Mouse (Mus musculus) lung, postnatal 0 days (tissue): ENCODE data around the gene Gm27029. TPM values are rescaled to one million over a fixed set of nuclear protein-coding genes. Genes with fewer than 3 reads are reported as not detected.

Experiments used
- ATAC-seq: fragments of 200-750 bp; cut with Nextera tagmentation; 2 replicates; pipeline ENCODE4 v1.8.0; 2017; ENCODE audit warnings: moderate library complexity
- DNase-seq: peaks from one replicate; pipeline ENCODE4 v3.0.0-alpha.2; 2016; ENCODE audit warnings: low spot score
- H3K27ac ChIP-seq: fragments of 300-500 bp; sonication (generic); 2 replicates; pipeline ENCODE4 v1.5.1; 2014; ENCODE audit warnings: antibody characterized with exemption, mild to moderate bottlenecking, low read length, mixed read lengths
- H3K27me3 ChIP-seq: fragments of 300-500 bp; sonication (generic); replicated peaks from 2 replicates; pipeline ENCODE4 v1.6.1; 2014; ENCODE audit warnings: low read length, mixed read lengths; ENCODE audit not compliant: insufficient read depth
- H3K36me3 ChIP-seq: fragments of 300-500 bp; sonication (generic); 2 replicates; pipeline ENCODE4 v1.6.1; 2014; ENCODE audit warnings: low read length, mixed read lengths; ENCODE audit not compliant: insufficient read depth
- H3K4me1 ChIP-seq: fragments of 300-500 bp; sonication (generic); 2 replicates; pipeline ENCODE4 v1.6.1; 2014; ENCODE audit warnings: antibody characterized with exemption, low read depth, low read length, mixed read lengths; ENCODE audit not compliant: insufficient read depth
- H3K4me2 ChIP-seq: fragments of 300-500 bp; sonication (generic); replicated peaks from 2 replicates; pipeline ENCODE4 v1.6.1; 2014; ENCODE audit warnings: low read depth, mild to moderate bottlenecking, low read length, moderate library complexity, mixed read lengths
- H3K4me3 ChIP-seq: fragments of 300-500 bp; sonication (generic); 2 replicates; pipeline ENCODE4 v1.5.1; 2014; ENCODE audit warnings: low read depth, low read length
- H3K9ac ChIP-seq: fragments of 300-500 bp; sonication (generic); replicated peaks from 2 replicates; pipeline ENCODE4 v1.6.1; 2014; ENCODE audit warnings: low read depth, mild to moderate bottlenecking
- H3K9me3 ChIP-seq: fragments of 300-500 bp; sonication (generic); 2 replicates; pipeline ENCODE4 v1.6.1; 2016; ENCODE audit warnings: low read length, mixed read lengths
- CTCF ChIP-seq: IDR thresholded peaks from 2 replicates; pipeline ENCODE4 v1.5.1; 2016; ENCODE audit warnings: antibody characterized with exemption, mild to moderate bottlenecking
- EP300 ChIP-seq: IDR thresholded peaks from 2 replicates; pipeline ENCODE4 v1.6.1; 2016; ENCODE audit warnings: antibody characterized with exemption, mild to moderate bottlenecking, control low read depth
- WGBS: fragments of 180-500 bp; shearing (Covaris S2); extraction: QIAGEN DNeasy Blood & Tissue Kit; methylation state at CpG from one replicate; pipeline ENCODE4 v1.1.7; 2014; 5-methylcytosine and 5-hydroxymethylcytosine counted together
- polyA plus RNA-seq: library from polyadenylated mRNA; unstranded; fragments of >200 nt; fragmentation: Nextera tagmentation; extraction: Ambion mirVana; gene quantifications from 2 replicates; pipeline ENCODE4 v1.2.1, GENCODE M21; 2015

Gene Gm27029
- polyA plus RNA-seq, 1 experiment from 2014 or later = 2.6 TPM

GRCm38 (mm10) chr11:101465101-101465868 lies 40.7 kb upstream of the Gm27029 start:
- peak; percentile 56 for TF ChIP-seq CTCF
- 0 out of 2 replicates have a peak, but pooled peaks have one; percentile 32 for TF ChIP-seq EP300
- Histone ChIP-seq H3K4me2 (peak overlapping the region; percentile 72), H3K27ac (peak overlapping the region; percentile 87), H3K9ac (peak overlapping the region; percentile 69), H3K4me3 (peak overlapping the region; percentile 84), H3K27me3 (no peaks in the 10 kb centered on the region), H3K4me1 (peaks cover 10% of the 10 kb centered on the region; the same call in 1 of the 2 replicates), H3K36me3 (peaks cover 13% of the 10 kb centered on the region), H3K9me3 (no peaks in the 10 kb centered on the region)
- DNase-seq (peak; percentile 81), ATAC-seq (peak; percentile 62)
- under 1% methylated on average over 50 of the region's 51 CpGs for WGBS

GRCm38 (mm10) chr11:101464211-101465100 lies 39.9 kb upstream of the Gm27029 start, which contains the start of gene Rnd2:
Rnd2 (plus strand) TSS chr11:101464999.
- H3K4me3 ChIP-seq = peak within 1 kb of the TSS; percentile 84
- WGBS = 7% methylated on average over 12 of the region's 12 CpGs
- DNase-seq = peak; percentile 78
- no peaks in the 10 kb centered on the region for H3K9me3 ChIP-seq
- TF ChIP-seq EP300 = peak; percentile 86
- TF ChIP-seq CTCF = no peak; the same call in 1 of the 2 replicates
- no peaks in the 10 kb centered on the region for H3K27me3 ChIP-seq
- peak; percentile 27 for ATAC-seq
- peaks cover 10% of the 10 kb centered on the region; the same call in 1 of the 2 replicates for H3K4me1 ChIP-seq
- peak within 1 kb of the TSS; percentile 72 for H3K4me2 ChIP-seq
- peaks cover 16% of the 10 kb centered on the region for H3K36me3 ChIP-seq
- peak within 1 kb of the TSS; percentile 69 for H3K9ac ChIP-seq
- H3K27ac ChIP-seq = peak within 1 kb of the TSS; percentile 87

DNA sequence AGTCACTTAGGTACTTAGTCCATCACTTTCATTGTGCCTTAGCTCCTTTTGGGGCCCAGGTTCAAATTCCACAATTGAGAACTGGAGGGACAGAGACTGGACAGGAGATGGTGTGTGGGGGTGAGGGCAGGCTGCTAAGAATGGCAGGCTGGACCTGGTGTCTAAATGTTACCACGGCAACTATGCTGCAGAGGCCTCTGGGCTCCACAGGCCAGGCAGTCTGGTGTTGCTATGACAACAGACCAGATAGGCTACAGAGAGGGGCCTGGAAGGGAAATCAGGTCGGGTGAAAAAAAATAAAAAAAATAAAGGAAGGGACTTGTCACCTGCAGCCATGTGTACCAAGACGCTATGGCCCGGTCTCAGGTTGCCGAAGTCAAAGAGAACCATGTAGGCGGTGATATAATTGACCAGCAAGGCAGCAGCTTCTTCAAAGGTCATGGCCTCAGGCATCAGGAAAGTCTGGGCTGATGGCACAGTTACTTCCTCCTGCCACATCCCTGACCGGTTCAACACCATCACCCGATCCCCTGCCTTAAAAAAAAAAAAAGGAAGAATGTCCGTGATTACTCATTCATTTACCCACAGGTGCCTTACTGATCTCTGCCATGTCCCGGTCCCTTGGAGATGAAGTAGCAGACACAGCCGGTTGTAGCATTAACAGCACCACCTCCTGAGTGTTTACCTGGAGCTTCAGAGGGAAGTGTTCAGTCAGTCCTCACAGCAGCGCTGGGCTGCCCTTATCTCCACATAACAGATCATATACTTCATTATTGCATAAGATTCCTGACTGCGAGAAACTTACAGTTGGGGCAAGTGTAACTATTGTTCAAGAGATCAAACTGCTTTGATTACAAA lies 38.2 kb upstream of the Gm27029 start:
- Histone ChIP-seq H3K36me3 (peaks cover 17% of the 10 kb centered on the region), H3K9me3 (no peaks in the 10 kb centered on the region), H3K27ac (no peak overlapping the region), H3K4me3 (no peak overlapping the region), H3K27me3 (no peaks in the 10 kb centered on the region), H3K4me1 (peaks cover 10% of the 10 kb centered on the region; the same call in 1 of the 2 replicates), H3K4me2 (peak overlapping the region; percentile 72), H3K9ac (no peak overlapping the region)
- DNase-seq (no peak), ATAC-seq (no peak)
- TF ChIP-seq EP300 (no peak), CTCF (no peak)
- WGBS = 22% methylated on average over 13 of the region's 13 CpGs

GRCm38 (mm10) chr11:101462141-101462540 lies 37.5 kb upstream of the Gm27029 start:
- no peak for TF ChIP-seq CTCF
- TF ChIP-seq EP300 = no peak
- H3K4me3 ChIP-seq = no peak overlapping the region

DNA sequence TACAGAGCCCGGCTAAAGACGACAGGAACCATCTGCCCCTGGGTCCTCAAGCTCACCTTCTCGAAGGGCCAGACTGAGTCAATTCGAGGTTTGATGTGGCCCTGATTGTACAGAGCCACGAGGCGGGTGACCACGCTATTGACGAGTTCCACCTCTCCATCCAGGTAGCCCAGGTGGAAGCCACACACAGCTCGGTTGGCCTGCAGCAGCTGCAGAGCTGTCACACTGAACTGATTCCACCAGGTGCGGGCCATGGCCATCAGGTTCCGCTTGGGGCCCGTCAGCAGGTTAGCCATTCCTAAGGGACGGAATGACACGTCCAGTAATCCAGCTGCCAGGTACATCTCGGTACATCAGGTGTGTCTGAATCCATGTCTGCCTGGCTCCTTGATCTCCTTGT lies 35.7 kb upstream of the Gm27029 start:
- H3K27ac ChIP-seq = 0 out of 2 replicates have a peak overlapping the region, but pooled peaks have one; percentile 9
- no peak overlapping the region for H3K4me3 ChIP-seq
- H3K27me3 ChIP-seq = no peaks in the 10 kb centered on the region
- H3K4me2 ChIP-seq = no peak overlapping the region
- H3K9ac ChIP-seq = no peak overlapping the region
- H3K36me3 ChIP-seq = peaks cover 19% of the 10 kb centered on the region
- no peak for DNase-seq
- no peaks in the 10 kb centered on the region for H3K9me3 ChIP-seq
- ATAC-seq = no peak
- peaks cover 10% of the 10 kb centered on the region; the same call in 1 of the 2 replicates for H3K4me1 ChIP-seq
- no peak for TF ChIP-seq CTCF
- no peak for TF ChIP-seq EP300
- 77% methylated on average over 15 of the region's 15 CpGs for WGBS

More at GRCm38 (mm10) chr11:101462141-101462540, 37.5 kb upstream of the Gm27029 start:
- H3K27ac ChIP-seq = no peak overlapping the region
- WGBS = 80% methylated on average over 14 of the region's 14 CpGs
- H3K9me3 ChIP-seq = no peaks in the 10 kb centered on the region
- no peak overlapping the region for H3K9ac ChIP-seq
- ATAC-seq = no peak
- H3K27me3 ChIP-seq = no peaks in the 10 kb centered on the region
- no peak for DNase-seq
- peaks cover 19% of the 10 kb centered on the region for H3K36me3 ChIP-seq
- no peak overlapping the region for H3K4me2 ChIP-seq
- H3K4me1 ChIP-seq = peaks cover 10% of the 10 kb centered on the region; the same call in 1 of the 2 replicates
